Mouse (Mus musculus) liver, embryonic 14.5 days (tissue): Measurements from ENCODE around the gene Bckdk. TPM values are rescaled to one million over a fixed set of nuclear protein-coding genes. Genes with fewer than 3 reads are reported as not detected.

Experiments used
- ATAC-seq: fragments of 200-750 bp; cut with Nextera tagmentation; 2 replicates; pipeline ENCODE4 v1.8.0; 2017; ENCODE audit warnings: moderate number of reproducible peaks, mild to moderate bottlenecking, moderate library complexity; ENCODE audit not compliant: insufficient read depth
- DNase-seq, 3 experiments: peaks; one replicate each; pipeline ENCODE4 v3.0.0-alpha.2; 2012 to 2013; ENCODE audit warnings: low read depth in 3 of 3, low spot score in 3 of 3
- H3K27ac ChIP-seq: fragments of 300-500 bp; sonication (generic); 2 replicates; pipeline ENCODE4 v1.5.1; 2014; ENCODE audit warnings: moderate library complexity, mild to moderate bottlenecking, control low read depth, inconsistent platforms
- H3K27me3 ChIP-seq: fragments of 300-500 bp; sonication (generic); 2 replicates; pipeline ENCODE4 v1.6.1; 2014; ENCODE audit warnings: mild to moderate bottlenecking, low read length, moderate library complexity; ENCODE audit not compliant: control insufficient read depth, insufficient read depth
- H3K36me3 ChIP-seq: fragments of 300-500 bp; sonication (generic); replicated peaks from 2 replicates; pipeline ENCODE4 v1.6.1; 2014; ENCODE audit warnings: low read depth; ENCODE audit not compliant: control insufficient read depth, insufficient read depth
- H3K4me1 ChIP-seq, 2 experiments: fragments of 200-500 bp in 1 of 2; fragments of 300-500 bp in 1 of 2; sonication (generic) in 1 of 2; replicated peaks; 2 replicates each; pipeline ENCODE4 v1.6.1; 2012 to 2014; ENCODE audit warnings: antibody characterized with exemption in 1 of 2, inconsistent platforms in 1 of 2, low read length in 1 of 2; ENCODE audit not compliant: control insufficient read depth in 2 of 2, insufficient read depth in 2 of 2
- H3K4me2 ChIP-seq: fragments of 300-500 bp; sonication (generic); 2 replicates; pipeline ENCODE4 v1.6.1; 2014; ENCODE audit warnings: low read depth, mild to moderate bottlenecking, control low read depth, moderate library complexity
- H3K4me3 ChIP-seq, 2 experiments: fragments of 200-500 bp in 1 of 2; fragments of 300-500 bp in 1 of 2; sonication (generic) in 1 of 2; 2 replicates each; pipeline ENCODE4 v1.5.1; 2012 to 2014; ENCODE audit warnings: low read depth in 2 of 2, low read length in 2 of 2, mild to moderate bottlenecking in 2 of 2, control low read depth in 1 of 2, inconsistent platforms in 1 of 2, moderate library complexity in 1 of 2; ENCODE audit not compliant: insufficient read depth in 1 of 2
- H3K9ac ChIP-seq: fragments of 300-500 bp; sonication (generic); replicated peaks from 2 replicates; pipeline ENCODE4 v1.6.1; 2014; ENCODE audit warnings: mild to moderate bottlenecking, control low read depth, moderate library complexity
- H3K9me3 ChIP-seq: fragments of 300-500 bp; sonication (generic); 2 replicates; pipeline ENCODE4 v1.6.1; 2016; ENCODE audit warnings: low read length, mixed read lengths; ENCODE audit not compliant: control insufficient read depth
- CTCF ChIP-seq: IDR thresholded peaks from 2 replicates; pipeline ENCODE4 v1.5.1; 2016; ENCODE audit warnings: antibody characterized with exemption, low read depth, control low read depth
- EP300 ChIP-seq: IDR thresholded peaks from 2 replicates; pipeline ENCODE4 v1.6.1; 2016; ENCODE audit warnings: antibody characterized with exemption, low read depth
- WGBS: fragments of 180-500 bp; shearing (Covaris S2); extraction: QIAGEN DNeasy Blood & Tissue Kit; methylation state at CpG from one replicate; pipeline ENCODE4 v1.1.7; 2014; ENCODE audit not compliant: insufficient replicate concordance; 5-methylcytosine and 5-hydroxymethylcytosine counted together
- polyA plus RNA-seq, 2 experiments: library from polyadenylated mRNA; depleted of rRNA in 1 of 2; stranded (reverse) in 1 of 2; unstranded in 1 of 2; fragments of >200 nt; fragmentation: Nextera tagmentation in 1 of 2; extraction: Ambion mirVana in 1 of 2; gene quantifications; 2 replicates each; pipeline versions ENCODE4 v1.2.1 to v1.2.3; 2012 to 2014

Gene Bckdk
- polyA plus RNA-seq, 2 experiments = 28.0 to 68.3 TPM

DNA sequence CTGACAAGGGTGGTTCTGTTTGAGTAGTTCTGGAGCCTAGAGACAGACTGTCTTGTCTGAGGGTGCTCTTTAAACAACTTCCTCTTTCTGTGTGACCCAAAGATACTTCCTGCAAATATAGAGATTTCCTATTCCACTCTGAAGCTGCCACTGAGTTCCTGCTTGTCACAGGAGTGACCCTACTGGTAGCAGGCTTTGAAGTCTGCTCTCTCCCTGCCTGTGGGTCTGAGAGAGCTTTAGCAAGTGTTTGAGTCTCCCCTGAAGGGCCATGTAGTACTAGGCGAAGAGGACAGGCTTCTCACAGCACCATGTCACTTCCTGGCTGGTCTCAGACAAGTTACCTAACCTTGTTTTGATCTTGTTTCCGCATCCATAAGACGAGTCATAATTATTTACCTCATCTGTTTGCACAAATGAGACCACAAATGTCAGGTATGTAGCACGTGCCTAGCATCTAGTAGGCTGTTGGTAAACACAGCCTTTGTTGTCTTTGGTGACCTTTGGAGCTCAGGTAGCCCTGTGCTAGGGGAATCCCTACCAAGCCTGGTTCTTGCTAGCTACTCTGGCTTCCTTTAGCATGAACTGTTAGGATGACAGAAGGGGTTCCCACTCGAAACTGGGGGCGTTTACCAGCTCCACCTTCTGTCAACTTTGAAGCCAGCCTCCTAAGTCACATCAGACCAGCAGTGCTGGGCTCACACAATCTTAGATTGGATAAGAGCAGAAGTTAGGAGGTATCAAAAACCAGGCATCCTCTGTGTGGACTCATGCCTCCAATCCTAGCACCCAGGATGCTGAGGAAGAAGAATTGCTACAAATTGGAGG is 18.8 kb downstream of the Bckdk start:
- Histone ChIP-seq H3K27me3 (no peaks in the 10 kb centered on the region), H3K36me3 (no peaks in the 10 kb centered on the region; the same call in none of the 2 replicates), H3K9ac (no peak overlapping the region), H3K4me3 (no peak overlapping the region), H3K4me2 (no peak overlapping the region), H3K27ac (peak overlapping the region; percentile 12; the same call in 1 of the 2 replicates), H3K4me1 (peaks cover 0 to 7% of the 10 kb centered on the region in 2 experiments; a peak in 1 of 4 replicates), H3K9me3 (no peaks in the 10 kb centered on the region)
- TF ChIP-seq EP300 = no peak
- no peak for TF ChIP-seq CTCF
- ATAC-seq (no peak), DNase-seq (no peak)
- WGBS = 55% methylated on average over 6 of the region's 6 CpGs

DNA sequence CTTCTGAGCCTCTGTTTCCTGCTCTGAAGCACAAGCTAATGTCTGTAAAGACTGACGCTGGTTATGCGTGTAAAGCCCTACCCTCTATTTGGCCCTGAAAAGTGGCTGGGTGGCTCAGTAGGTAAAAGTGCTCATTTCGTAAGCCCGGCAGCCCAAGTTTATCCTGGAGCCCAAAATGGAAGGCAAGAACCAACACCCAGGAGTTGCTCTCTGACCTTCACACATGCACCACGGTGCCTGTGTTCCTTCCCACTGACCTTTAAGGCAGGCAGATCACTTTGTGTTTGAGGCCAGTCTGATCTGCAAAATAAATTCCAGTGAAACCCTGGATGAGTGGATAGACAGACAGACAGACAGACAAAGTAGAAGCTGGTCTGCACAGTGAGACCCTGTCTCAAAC is 19.8 kb downstream of the Bckdk start:
- no peak for ATAC-seq
- Histone ChIP-seq H3K27me3 (no peaks in the 10 kb centered on the region), H3K9ac (no peak overlapping the region), H3K9me3 (no peaks in the 10 kb centered on the region), H3K4me1 (peaks cover 0 to 7% of the 10 kb centered on the region in 2 experiments; a peak in 1 of 4 replicates), H3K36me3 (no peaks in the 10 kb centered on the region; the same call in none of the 2 replicates), H3K4me2 (no peak overlapping the region), H3K4me3 (no peak overlapping the region), H3K27ac (no peak overlapping the region)
- 82% methylated on average over 5 of the region's 5 CpGs for WGBS
- TF ChIP-seq EP300 (no peak), CTCF (no peak)
- no peak for DNase-seq

DNA sequence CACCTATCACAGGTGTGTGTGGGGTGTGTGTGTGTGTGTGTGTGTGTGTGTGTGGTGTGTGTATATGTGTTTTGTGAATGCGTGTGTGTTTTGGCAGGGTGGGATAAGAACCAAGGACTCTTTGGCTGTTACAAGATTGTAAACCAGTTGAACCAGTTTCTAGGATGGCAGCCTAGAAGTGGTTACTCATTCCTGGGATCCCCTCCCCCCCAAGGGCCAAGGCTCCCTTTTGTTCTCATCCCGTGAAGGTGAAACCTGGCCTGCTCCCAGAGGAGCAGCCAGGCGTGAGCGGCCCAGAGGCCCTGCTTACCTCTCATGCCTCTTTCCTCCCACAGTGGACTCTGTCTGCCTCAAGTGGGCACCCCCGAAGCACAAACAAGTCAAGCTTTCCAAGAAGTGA is 21.4 kb downstream of the Bckdk start:
- H3K36me3 ChIP-seq = no peaks in the 10 kb centered on the region; the same call in none of the 2 replicates
- no peak for TF ChIP-seq CTCF
- no peak for TF ChIP-seq EP300
- H3K27me3 ChIP-seq = no peaks in the 10 kb centered on the region
- H3K9ac ChIP-seq = no peak overlapping the region
- WGBS = 66% methylated on average over 5 of the region's 5 CpGs
- no peak for ATAC-seq
- H3K9me3 ChIP-seq = no peaks in the 10 kb centered on the region
- peaks cover 2 to 14% of the 10 kb centered on the region in 2 experiments; a peak in 3 of 4 replicates for H3K4me1 ChIP-seq
- no peak overlapping the region for H3K4me2 ChIP-seq
- H3K27ac ChIP-seq = no peak overlapping the region
- no peak for DNase-seq
- no peak overlapping the region for H3K4me3 ChIP-seq

DNA sequence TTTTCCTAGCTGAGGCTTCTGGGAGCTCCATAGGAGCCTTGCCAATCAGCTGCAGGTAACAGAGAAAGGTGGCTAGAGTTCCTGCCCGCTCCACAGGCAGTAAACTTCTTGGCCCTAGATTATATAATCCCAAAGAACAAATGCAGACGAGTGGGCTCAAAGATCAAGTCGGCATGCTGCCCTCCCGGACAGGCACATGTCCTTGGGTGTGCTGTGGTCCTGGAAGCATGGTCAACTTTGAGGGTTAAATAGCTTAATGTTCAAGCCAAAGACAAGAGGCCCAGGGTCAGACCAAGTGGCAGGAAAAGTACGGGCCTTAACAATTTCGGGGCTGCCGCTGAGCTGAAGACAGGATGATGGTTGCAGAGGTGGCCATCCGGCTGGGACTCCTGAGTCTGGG is 22.2 kb downstream of the Bckdk start:
- Histone ChIP-seq H3K9ac (no peak overlapping the region), H3K27me3 (no peaks in the 10 kb centered on the region), H3K36me3 (no peaks in the 10 kb centered on the region; the same call in none of the 2 replicates), H3K4me2 (no peak overlapping the region), H3K9me3 (no peaks in the 10 kb centered on the region), H3K27ac (no peak overlapping the region), H3K4me3 (no peak overlapping the region), H3K4me1 (peaks cover 2 to 14% of the 10 kb centered on the region in 2 experiments; a peak in 3 of 4 replicates)
- DNase-seq (no peak), ATAC-seq (no peak)
- whole genome bisulfite sequencing = 85% methylated on average over 8 of the region's 8 CpGs
- TF ChIP-seq CTCF = no peak
- TF ChIP-seq EP300 = no peak

DNA sequence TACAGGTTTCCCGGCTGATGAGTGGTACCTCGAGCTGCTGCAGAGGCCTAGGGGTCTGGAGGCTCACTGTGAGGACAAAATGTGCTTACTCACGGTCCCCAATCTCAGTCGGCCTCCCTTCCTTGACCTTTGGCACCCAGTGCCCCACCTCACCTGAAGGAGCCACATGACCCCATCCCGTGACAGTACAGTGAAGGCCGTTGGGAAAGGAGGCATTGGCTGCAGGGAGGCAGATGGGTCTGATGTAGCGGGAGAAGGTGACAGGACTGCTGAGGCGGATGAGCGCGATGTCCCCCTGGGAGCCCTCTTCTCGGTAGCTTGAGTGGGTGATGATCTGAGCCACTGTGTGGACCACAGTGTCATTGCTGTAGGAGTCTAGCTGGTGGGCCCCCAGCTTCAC is 23.0 kb downstream of the Bckdk start:
- H3K36me3 ChIP-seq = no peaks in the 10 kb centered on the region; the same call in none of the 2 replicates
- H3K4me3 ChIP-seq = no peak overlapping the region
- H3K27ac ChIP-seq = no peak overlapping the region
- H3K9ac ChIP-seq = no peak overlapping the region
- no peak overlapping the region for H3K4me2 ChIP-seq
- no peak for ATAC-seq
- H3K9me3 ChIP-seq = no peaks in the 10 kb centered on the region
- TF ChIP-seq CTCF (no peak), EP300 (no peak)
- peaks cover 2 to 14% of the 10 kb centered on the region in 2 experiments; a peak in 3 of 4 replicates for H3K4me1 ChIP-seq
- WGBS = 78% methylated on average over 11 of the region's 11 CpGs
- H3K27me3 ChIP-seq = no peaks in the 10 kb centered on the region
- no peak for DNase-seq
